Mouse (Mus musculus) cortical plate, adult 2 months (tissue): ENCODE data around the gene Ang.

Experiments used
- CTCF ChIP-seq: fragments of 200-500 bp; IDR thresholded peaks from 2 replicates; pipeline ENCODE4 v1.5.1; 2011; ENCODE audit warnings: mild to moderate bottlenecking, control low read depth, low read length; ENCODE audit not compliant: insufficient read depth; ENCODE audit errors: extremely low read depth
- POLR2A ChIP-seq: fragments of 200-500 bp; IDR thresholded peaks from 2 replicates; pipeline ENCODE4 v1.6.1; 2011; ENCODE audit warnings: mild to moderate bottlenecking, low read length, control low read depth; ENCODE audit not compliant: insufficient read depth; ENCODE audit errors: extremely low read depth

DNA sequence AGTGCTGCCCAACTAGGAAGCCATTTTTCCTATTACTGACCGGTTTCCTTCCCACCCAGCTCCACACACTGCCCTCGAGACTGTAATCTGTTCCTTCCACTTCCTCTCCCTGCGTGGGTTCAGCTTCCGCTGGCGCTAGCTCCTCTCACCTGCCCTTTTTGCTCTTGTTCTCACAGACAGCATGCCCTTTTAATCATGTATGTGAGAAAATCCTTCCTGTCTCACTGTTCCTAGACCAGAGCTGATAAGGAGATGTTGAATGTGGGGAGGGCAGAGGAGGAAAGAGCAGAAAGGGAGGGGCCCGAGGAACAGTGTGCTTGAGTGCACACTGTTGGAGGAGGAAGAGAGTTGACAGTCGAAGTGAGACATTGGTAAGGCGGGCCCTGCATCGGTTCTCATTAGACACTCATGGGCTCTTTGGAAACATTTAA, 33.5 kb upstream of the Ang start, which contains the start of gene Rnase12:
- TF ChIP-seq CTCF (no peak), POLR2A (no peak)
